Mouse (Mus musculus) ovary, postnatal 10 days (tissue): ENCODE data around the gene Arntl.
"Not testable (repeated sequence)": the region's sequence is repeated elsewhere in the genome, so short reads cannot be mapped to it uniquely, and the experiment has no call there.

Experiments
- DNase-seq: peaks from one replicate; pipeline ENCODE4 v3.0.0; 2022; ENCODE audit warnings: low spot score

The Arntl gene

GRCm38 (mm10) chr7:113251001-113251400, 43.7 kb downstream of the Arntl start:
- no peak for DNase-seq

- no peak for DNase-seq
These were observed 44.3 kb downstream of the Arntl start for GRCm38 (mm10) chr7:113251554-113251953.

GRCm38 (mm10) chr7:113253777-113254405, 46.6 kb downstream of the Arntl start:
- no peak for DNase-seq

GRCm38 (mm10) chr7:113256046-113256445, 48.8 kb downstream of the Arntl start:
- DNase-seq: no peak

GRCm38 (mm10) chr7:113258430-113258829, 51.2 kb downstream of the Arntl start:
- no peak for DNase-seq

- DNase-seq: no peak
These were observed 53.3 kb downstream of the Arntl start for GRCm38 (mm10) chr7:113260321-113261167.

GRCm38 (mm10) chr7:113261690-113262089, 54.4 kb downstream of the Arntl start:
- no peak for DNase-seq

- DNase-seq: not testable (repeated sequence)
These were observed 55.5 kb downstream of the Arntl start for GRCm38 (mm10) chr7:113262510-113263467.

- DNase-seq: no peak
These were observed 56.7 kb downstream of the Arntl start for GRCm38 (mm10) chr7:113263990-113264389.

- DNase-seq: no peak
These were observed 61.0 kb downstream of the Arntl start for GRCm38 (mm10) chr7:113268287-113268686.

- no peak for DNase-seq
These were observed 61.8 kb downstream of the Arntl start for GRCm38 (mm10) chr7:113269081-113269480.

- no peak for DNase-seq
These were observed 62.7 kb downstream of the Arntl start for GRCm38 (mm10) chr7:113269921-113270320.

GRCm38 (mm10) chr7:113270551-113270950, 63.3 kb downstream of the Arntl start:
- DNase-seq: no peak

GRCm38 (mm10) chr7:113270991-113271390, 63.7 kb downstream of the Arntl start:
- no peak for DNase-seq

GRCm38 (mm10) chr7:113272338-113272997, 65.2 kb downstream of the Arntl start:
- no peak for DNase-seq

GRCm38 (mm10) chr7:113277245-113277644, 70.0 kb downstream of the Arntl start:
- DNase-seq: no peak

- DNase-seq: no peak
These were observed 71.2 kb downstream of the Arntl start for GRCm38 (mm10) chr7:113278493-113278892.

GRCm38 (mm10) chr7:113279246-113279645, 72.0 kb downstream of the Arntl start:
- no peak for DNase-seq

- no peak for DNase-seq
These were observed 78.1 kb downstream of the Arntl start for GRCm38 (mm10) chr7:113285405-113285804.

- DNase-seq: no peak
These were observed 81.9 kb downstream of the Arntl start for GRCm38 (mm10) chr7:113289211-113289610.

GRCm38 (mm10) chr7:113291741-113292140, 84.5 kb downstream of the Arntl start:
- no peak for DNase-seq

- DNase-seq: no peak
These were observed 84.9 kb downstream of the Arntl start for GRCm38 (mm10) chr7:113292193-113292592.
